Mouse (Mus musculus) intestine, embryonic 14.5 days (tissue): ENCODE measurements around the gene Sgf29. TPM values are rescaled to one million over a fixed set of nuclear protein-coding genes. Genes with fewer than 3 reads are reported as not detected.

ENCODE experiments used
- ATAC-seq: fragments of 200-750 bp; cut with Nextera tagmentation; replicated peaks from 2 replicates; pipeline ENCODE4 v1.8.0; 2017; ENCODE audit warnings: low read depth, moderate number of reproducible peaks, moderate TSS enrichment, moderate library complexity; ENCODE audit not compliant: low FRiP score, low TSS enrichment
- DNase-seq: peaks from one replicate; pipeline ENCODE4 v3.0.0-alpha.2; 2018; ENCODE audit warnings: low spot score
- H3K27ac ChIP-seq: fragments of 300-500 bp; sonication (generic); 2 replicates; pipeline ENCODE4 v1.5.1; 2014; ENCODE audit warnings: low read depth, mild to moderate bottlenecking, control low read depth
- H3K27me3 ChIP-seq: fragments of 300-500 bp; sonication (generic); replicated peaks from 2 replicates; pipeline ENCODE4 v1.6.1; 2014; ENCODE audit warnings: low read length, control low read depth; ENCODE audit not compliant: control insufficient read depth, insufficient read depth
- H3K36me3 ChIP-seq: fragments of 300-500 bp; sonication (generic); 2 replicates; pipeline ENCODE4 v1.6.1; 2014; ENCODE audit warnings: low read length, control low read depth; ENCODE audit not compliant: control insufficient read depth, insufficient read depth
- H3K4me1 ChIP-seq: fragments of 300-500 bp; sonication (generic); replicated peaks from 2 replicates; pipeline ENCODE4 v1.6.1; 2014; ENCODE audit warnings: low read length, control low read depth, mixed read lengths; ENCODE audit not compliant: control insufficient read depth, insufficient read depth
- H3K4me2 ChIP-seq: fragments of 300-500 bp; sonication (generic); 2 replicates; pipeline ENCODE4 v1.6.1; 2014; ENCODE audit warnings: low read length
- H3K4me3 ChIP-seq: fragments of 300-500 bp; sonication (generic); 2 replicates; pipeline ENCODE4 v1.5.1; 2014; ENCODE audit warnings: low read depth, low read length, control low read depth, mixed read lengths
- H3K9ac ChIP-seq: fragments of 300-500 bp; sonication (generic); 2 replicates; pipeline ENCODE4 v1.6.1; 2014; ENCODE audit warnings: mild to moderate bottlenecking, low read length
- H3K9me3 ChIP-seq: fragments of 300-500 bp; sonication (generic); 2 replicates; pipeline ENCODE4 v1.6.1; 2016; ENCODE audit warnings: low read length, control low read depth; ENCODE audit not compliant: control insufficient read depth
- WGBS: fragments of 180-500 bp; shearing (Covaris S2); extraction: QIAGEN DNeasy Blood & Tissue Kit; methylation state at CpG from one replicate; pipeline ENCODE4 v1.1.7; 2014; 5-methylcytosine and 5-hydroxymethylcytosine counted together
- polyA plus RNA-seq: library from polyadenylated mRNA; unstranded; fragments of >200 nt; fragmentation: Nextera tagmentation; extraction: Ambion mirVana; gene quantifications from 2 replicates; pipeline ENCODE4 v1.2.1, GENCODE M21; 2014

Sgf29 gene
- polyA plus RNA-seq, 1 experiment from 2014 or later, result 64.5 TPM

DNA sequence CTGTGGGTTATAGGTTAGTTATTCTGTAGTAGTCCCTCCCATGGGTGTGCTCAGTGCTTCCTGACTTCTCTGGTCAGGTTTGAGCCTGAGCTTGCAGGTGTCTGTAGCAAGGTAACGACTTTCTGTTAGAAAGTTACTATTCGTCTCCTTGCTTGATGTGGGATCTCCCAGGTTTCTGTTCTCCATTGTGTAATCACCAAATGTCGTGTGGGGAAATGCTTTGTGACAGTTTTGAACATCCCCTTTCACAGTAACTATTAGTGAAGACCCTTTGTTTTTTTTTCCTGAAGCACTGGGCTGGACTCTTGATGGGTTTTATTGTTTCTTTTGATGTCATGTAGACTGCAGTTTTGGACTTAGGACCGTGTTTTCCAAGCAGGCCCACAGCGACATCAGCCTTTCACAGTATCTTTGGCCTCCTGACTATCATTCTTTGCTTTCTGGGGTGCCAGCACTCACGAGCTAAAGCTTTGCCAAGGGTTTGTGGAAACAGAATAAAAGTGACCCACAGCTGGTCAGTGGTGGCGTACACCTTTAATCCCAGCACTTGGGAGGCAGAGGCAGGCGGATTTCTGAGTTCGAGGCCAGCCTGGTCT is 18.5 kb downstream of the Sgf29 start:
- Histone ChIP-seq H3K4me3 (no peak overlapping the region), H3K36me3 (peaks cover 68% of the 10 kb centered on the region), H3K4me1 (peaks cover 4% of the 10 kb centered on the region; the same call in 1 of the 2 replicates), H3K9ac (no peak overlapping the region), H3K27ac (0 out of 2 replicates have a peak overlapping the region, but pooled peaks have one; percentile 5), H3K27me3 (no peaks in the 10 kb centered on the region), H3K9me3 (no peaks in the 10 kb centered on the region), H3K4me2 (no peak overlapping the region)
- 81% methylated on average over 9 of the region's 9 CpGs for WGBS
- DNase-seq (no peak), ATAC-seq (no peak)

DNA sequence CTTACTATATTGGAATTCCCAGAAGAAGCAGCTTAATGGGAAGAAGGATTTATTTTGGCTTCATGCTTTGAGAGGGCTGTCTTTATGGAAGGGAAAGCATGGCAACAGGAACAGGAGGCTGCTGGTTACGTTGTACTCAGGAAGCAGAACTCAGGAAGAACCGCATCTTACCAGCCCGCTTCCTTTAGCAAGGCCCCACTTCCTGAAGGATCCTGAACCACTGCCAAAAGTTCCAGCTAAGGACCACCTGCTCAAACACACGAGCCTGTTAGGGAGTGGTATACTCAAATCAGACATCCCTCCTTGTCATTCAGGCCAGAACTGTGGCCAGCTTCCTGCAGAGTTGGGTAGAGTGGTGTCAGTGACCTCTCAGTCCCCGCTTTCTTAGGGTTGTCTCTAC is 19.3 kb downstream of the Sgf29 start:
- H3K9me3 ChIP-seq, result no peaks in the 10 kb centered on the region
- no peak overlapping the region for H3K4me2 ChIP-seq
- WGBS, result 66% methylated on average over 5 of the region's 5 CpGs
- no peak overlapping the region; the same call in 1 of the 2 replicates for H3K27ac ChIP-seq
- no peak overlapping the region for H3K4me3 ChIP-seq
- DNase-seq (no peak), ATAC-seq (no peak)
- H3K9ac ChIP-seq, result no peak overlapping the region
- no peaks in the 10 kb centered on the region for H3K27me3 ChIP-seq
- H3K4me1 ChIP-seq, result peaks cover 4% of the 10 kb centered on the region; the same call in 1 of the 2 replicates
- peaks cover 70% of the 10 kb centered on the region for H3K36me3 ChIP-seq

DNA sequence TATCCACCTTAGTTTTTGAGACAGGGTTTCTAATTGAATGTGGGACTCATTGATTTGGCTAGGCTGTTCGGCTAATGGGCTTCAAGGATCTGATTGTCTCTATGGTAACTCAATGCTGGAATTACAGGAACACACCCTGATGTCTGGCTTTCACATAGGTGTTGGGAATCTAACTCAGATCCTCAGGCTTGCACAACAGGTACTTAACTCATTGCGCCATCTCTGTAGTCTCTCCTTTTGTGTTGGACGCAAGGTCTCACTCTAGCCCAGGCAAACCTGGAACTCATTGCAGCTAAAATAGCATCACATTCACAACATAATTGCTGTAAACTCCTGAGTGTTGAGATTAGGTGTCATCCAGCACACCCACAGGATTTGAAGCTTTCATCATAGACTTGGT is 21.0 kb downstream of the Sgf29 start:
- H3K4me2 ChIP-seq, result no peak overlapping the region
- H3K36me3 ChIP-seq, result peaks cover 55% of the 10 kb centered on the region
- no peak overlapping the region for H3K9ac ChIP-seq
- H3K4me1 ChIP-seq, result no peaks in the 10 kb centered on the region
- 93% methylated on average over 3 of the region's 3 CpGs for WGBS
- H3K27ac ChIP-seq, result no peak overlapping the region
- H3K9me3 ChIP-seq, result no peaks in the 10 kb centered on the region
- H3K27me3 ChIP-seq, result no peaks in the 10 kb centered on the region
- ATAC-seq (no peak), DNase-seq (no peak)
- H3K4me3 ChIP-seq, result no peak overlapping the region

DNA sequence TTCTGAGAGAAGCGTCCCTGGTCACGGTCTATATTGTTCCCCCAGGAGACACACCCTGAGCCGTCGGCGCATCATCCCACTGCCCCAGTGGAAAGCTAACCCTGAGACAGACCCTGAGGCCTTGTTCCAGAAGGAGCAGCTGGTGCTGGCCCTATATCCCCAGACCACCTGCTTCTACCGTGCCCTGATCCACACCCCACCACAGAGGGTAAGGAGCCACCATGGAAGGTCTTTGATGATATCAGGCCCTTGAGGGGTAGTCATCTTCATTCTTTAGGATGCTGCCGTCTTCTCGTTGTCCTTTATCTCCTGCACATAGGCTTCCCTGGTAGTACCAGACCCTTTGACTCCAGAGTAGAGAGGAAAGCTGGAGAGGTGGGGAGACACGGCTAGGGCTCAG is 23.0 kb downstream of the Sgf29 start:
- no peak overlapping the region for H3K4me3 ChIP-seq
- 95% methylated on average over 9 of the region's 9 CpGs for WGBS
- no peak overlapping the region for H3K9ac ChIP-seq
- ATAC-seq, result no peak
- DNase-seq, result no peak
- no peaks in the 10 kb centered on the region for H3K9me3 ChIP-seq
- H3K27me3 ChIP-seq, result no peaks in the 10 kb centered on the region
- no peak overlapping the region for H3K27ac ChIP-seq
- H3K4me1 ChIP-seq, result no peaks in the 10 kb centered on the region
- peaks cover 37% of the 10 kb centered on the region for H3K36me3 ChIP-seq
- no peak overlapping the region for H3K4me2 ChIP-seq

DNA sequence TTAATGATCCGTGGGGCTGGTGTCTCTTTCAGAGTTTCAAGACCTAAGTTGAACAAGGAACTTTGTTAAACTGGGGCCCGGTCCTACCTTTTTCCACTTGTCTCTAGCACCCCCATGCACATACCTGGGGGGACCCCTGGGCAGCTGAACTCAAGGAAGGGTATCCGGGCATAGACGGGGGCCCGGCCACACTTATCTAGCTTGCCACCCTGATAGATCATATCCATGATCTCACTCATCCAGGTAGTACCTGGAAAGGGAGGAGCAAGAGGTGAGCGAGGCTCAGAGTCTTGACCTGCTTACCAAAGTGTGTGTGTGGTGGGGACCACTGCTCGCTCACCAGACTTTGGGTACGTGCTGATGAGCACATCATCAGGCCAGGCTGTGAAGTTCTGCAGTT is 26.0 kb downstream of the Sgf29 start:
- peaks cover 31% of the 10 kb centered on the region for H3K36me3 ChIP-seq
- ATAC-seq (no peak), DNase-seq (no peak)
- 97% methylated on average over 8 of the region's 8 CpGs for WGBS
- H3K4me1 ChIP-seq, result no peaks in the 10 kb centered on the region
- H3K9ac ChIP-seq, result no peak overlapping the region
- H3K4me3 ChIP-seq, result no peak overlapping the region
- no peak overlapping the region for H3K27ac ChIP-seq
- H3K9me3 ChIP-seq, result no peaks in the 10 kb centered on the region
- no peak overlapping the region for H3K4me2 ChIP-seq
- no peaks in the 10 kb centered on the region for H3K27me3 ChIP-seq

DNA sequence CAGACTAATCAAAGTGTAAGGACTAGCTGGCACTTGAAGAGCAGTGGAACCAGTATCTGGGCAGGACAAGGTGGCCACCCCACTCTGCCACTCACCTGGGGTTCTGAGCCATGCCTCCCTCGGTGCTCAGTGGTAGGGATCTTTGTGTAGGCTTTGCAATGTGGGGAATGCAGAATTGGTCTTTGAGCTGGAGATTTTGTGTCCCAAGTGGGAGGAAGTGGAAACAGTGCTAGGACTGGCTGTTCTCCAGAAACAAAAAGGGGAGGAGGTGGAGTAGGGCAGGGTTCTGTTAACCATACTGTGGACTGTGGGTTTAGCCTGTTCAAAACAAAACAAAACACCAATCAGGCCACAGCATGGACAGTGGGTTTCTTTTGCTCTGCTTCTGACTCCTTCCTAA is 27.1 kb downstream of the Sgf29 start, which contains the start of gene Sult1a1:
Gene Sult1a1, minus strand, starts transcription at position 226 of the 400 bp plus-strand sequence.
- no peaks in the 10 kb centered on the region for H3K4me1 ChIP-seq
- peaks cover 22% of the 10 kb centered on the region for H3K36me3 ChIP-seq
- 62% methylated on average over 1 of the region's 1 CpGs for WGBS
- H3K27ac ChIP-seq, result no peak within 1 kb of the TSS
- no peaks in the 10 kb centered on the region for H3K27me3 ChIP-seq
- DNase-seq (no peak), ATAC-seq (no peak)
- no peak within 1 kb of the TSS for H3K4me2 ChIP-seq
- no peak within 1 kb of the TSS for H3K4me3 ChIP-seq
- H3K9me3 ChIP-seq, result no peaks in the 10 kb centered on the region
- no peak within 1 kb of the TSS for H3K9ac ChIP-seq

DNA sequence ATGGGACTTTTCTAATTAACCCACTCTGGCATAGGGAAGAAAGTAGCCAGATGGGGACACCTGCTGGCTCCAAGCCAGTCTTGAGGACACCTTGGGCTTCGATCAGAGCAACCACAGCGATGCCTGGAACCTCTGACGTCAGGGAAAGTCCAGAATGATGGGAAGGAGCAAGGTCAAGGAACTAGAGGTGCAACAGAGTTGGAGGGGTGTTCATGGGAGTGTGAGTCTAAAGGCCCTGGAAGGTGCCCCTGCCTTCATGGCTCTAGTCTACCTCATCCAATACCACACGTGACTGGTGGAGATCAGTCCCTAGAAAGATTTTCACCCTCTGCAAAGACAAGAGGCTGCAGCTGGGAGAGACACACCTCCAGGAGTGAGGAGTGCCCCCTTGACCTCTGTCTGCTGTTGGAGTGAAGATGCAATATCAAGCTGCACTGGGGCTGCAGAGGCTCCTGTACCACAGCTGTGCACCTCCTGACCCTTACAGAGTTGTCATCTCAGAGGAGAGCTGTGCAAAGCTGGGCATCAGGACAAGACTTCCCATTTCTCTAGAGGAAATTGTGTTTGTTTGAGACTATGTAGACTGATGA is 27.6 kb downstream of the Sgf29 start:
- peaks cover 17% of the 10 kb centered on the region for H3K36me3 ChIP-seq
- H3K27me3 ChIP-seq, result no peaks in the 10 kb centered on the region
- 74% methylated on average over 4 of the region's 4 CpGs for WGBS
- H3K4me1 ChIP-seq, result no peaks in the 10 kb centered on the region
- no peak overlapping the region for H3K9ac ChIP-seq
- no peak overlapping the region for H3K27ac ChIP-seq
- no peak overlapping the region for H3K4me3 ChIP-seq
- no peaks in the 10 kb centered on the region for H3K9me3 ChIP-seq
- H3K4me2 ChIP-seq, result no peak overlapping the region
- ATAC-seq (no peak), DNase-seq (no peak)

DNA sequence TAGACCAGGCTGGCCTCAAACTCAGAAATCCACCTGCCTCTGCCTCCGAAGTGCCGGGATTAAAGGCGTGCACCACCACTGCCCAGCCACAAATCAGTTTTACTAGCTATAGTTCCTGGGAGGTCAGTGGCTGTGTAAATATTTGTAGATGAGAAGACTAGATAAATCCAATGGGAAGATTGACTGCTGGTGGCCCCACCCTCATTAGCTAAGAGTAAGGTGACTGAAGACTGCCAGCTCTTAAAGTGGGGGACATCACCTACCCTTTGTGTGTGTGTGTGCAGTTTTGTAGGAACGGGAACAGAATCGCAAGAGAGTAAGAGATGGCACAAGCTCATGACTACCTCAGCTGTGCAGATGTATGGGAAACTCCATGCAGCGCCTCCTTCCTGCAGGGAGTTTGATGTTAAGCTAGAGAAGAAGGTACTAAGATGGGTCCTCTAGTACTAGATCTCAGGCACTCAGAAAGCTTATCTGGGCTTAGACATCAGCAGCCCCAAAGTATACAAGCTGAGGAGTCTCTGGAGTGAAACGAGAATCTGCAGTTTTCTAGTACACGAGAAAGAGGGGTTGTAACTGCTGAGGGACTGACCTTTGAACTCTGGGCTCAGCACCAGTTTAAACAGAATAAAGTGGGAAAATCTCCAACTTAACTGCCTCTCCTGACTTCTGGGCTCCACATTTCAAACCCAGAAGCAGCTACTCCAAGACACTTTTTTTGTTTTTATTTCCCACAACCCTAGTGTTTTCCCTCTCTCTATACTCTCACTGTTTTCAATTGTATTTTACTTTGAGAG is 29.6 kb downstream of the Sgf29 start:
- no peaks in the 10 kb centered on the region for H3K27me3 ChIP-seq
- no peak overlapping the region for H3K9ac ChIP-seq
- no peak overlapping the region for H3K4me2 ChIP-seq
- 47% methylated on average over 8 of the region's 8 CpGs for WGBS
- no peak overlapping the region for H3K27ac ChIP-seq
- no peak for ATAC-seq
- H3K4me3 ChIP-seq, result no peak overlapping the region
- no peaks in the 10 kb centered on the region; the same call in 1 of the 2 replicates for H3K36me3 ChIP-seq
- H3K9me3 ChIP-seq, result no peaks in the 10 kb centered on the region
- H3K4me1 ChIP-seq, result no peaks in the 10 kb centered on the region
- DNase-seq, result no peak
